ENCODE assay signal across 36 mouse cellular contexts in the genomic region with DNA sequence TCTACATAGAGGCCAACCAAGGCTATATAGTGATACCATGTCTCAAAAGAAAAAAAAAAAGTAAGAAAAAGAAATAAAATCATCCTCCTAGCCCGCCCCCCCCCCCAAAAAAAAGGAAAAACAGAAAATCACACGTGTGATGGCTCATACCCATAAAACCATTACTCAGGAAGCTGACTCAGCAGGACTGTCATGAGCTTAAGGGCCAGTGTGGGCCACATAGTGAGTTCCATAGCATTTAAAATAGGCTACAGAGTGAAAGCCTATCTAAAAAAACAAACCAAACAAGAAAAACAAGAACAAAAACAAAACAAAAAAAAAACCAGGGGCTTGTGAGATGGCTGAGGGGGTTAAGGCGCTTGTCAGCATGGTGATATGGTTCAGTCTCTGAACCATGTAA. TPM values are rescaled to one million over a fixed set of nuclear protein-coding genes. Genes with fewer than 3 reads are reported as not detected.
"Had no signal": no experiment of that assay in that cellular context is flagged by ENCODE, and none has a peak within 500 bp of the region (broad histone marks: within the 10 kb centered on the region; RNA-seq: fewer than 3 reads in every experiment).

No protein-coding gene starts in this region.

- H3K27me3 ChIP-seq: hindbrain, embryonic 15.5 days; limb, embryonic 12.5 days; liver, embryonic 13.5 days had no signal

- H3K4me2 ChIP-seq: heart, embryonic 11.5 days; heart, embryonic 13.5 days; heart, embryonic 15.5 days; hindbrain, embryonic 13.5 days; hindbrain, embryonic 15.5 days; limb, embryonic 12.5 days; liver, embryonic 11.5 days; liver, embryonic 13.5 days; liver, embryonic 15.5 days had no signal

- H3K36me3 ChIP-seq: heart, embryonic 15.5 days; hindbrain, embryonic 15.5 days; limb, embryonic 12.5 days; liver, embryonic 13.5 days; liver, embryonic 15.5 days had no signal

- H3K4me3 ChIP-seq: heart, adult 2 months; heart, embryonic 13.5 days; heart, embryonic 15.5 days; hindbrain, embryonic 13.5 days; hindbrain, embryonic 15.5 days; layer of hippocampus, adult 2 months; left cerebral cortex, adult 2 months; limb, embryonic 10.5 days; limb, embryonic 12.5 days; liver, embryonic 13.5 days; liver, embryonic 15.5 days had no signal

- H3K9ac ChIP-seq: heart, embryonic 13.5 days; heart, embryonic 15.5 days; hindbrain, embryonic 13.5 days; hindbrain, embryonic 15.5 days; limb, embryonic 12.5 days; liver, embryonic 13.5 days; liver, embryonic 15.5 days had no signal

- H3K27ac ChIP-seq: heart, adult 2 months; heart, embryonic 13.5 days; heart, embryonic 15.5 days; hindbrain, embryonic 13.5 days; hindbrain, embryonic 15.5 days; hindbrain, postnatal 0 days; layer of hippocampus, adult 2 months; left cerebral cortex, adult 2 months; limb, embryonic 10.5 days; limb, embryonic 12.5 days; liver, embryonic 13.5 days; liver, embryonic 15.5 days had no signal

- ATAC-seq: hindbrain, postnatal 0 days; intestine, postnatal 0 days had no signal

- DNase-seq: gastrocnemius, postnatal 14 days; gastrocnemius, postnatal 36 days; heart, adult 11 months; heart, adult 2 months; heart, postnatal 36 days; kidney, adult 18-20 months; kidney, adult 8-10 months; kidney, postnatal 10 days; kidney, postnatal 25 days; kidney, postnatal 4 days; liver; liver, embryonic 13.5 days had no signal

- H3K9me3 ChIP-seq: heart, embryonic 13.5 days; heart, embryonic 15.5 days; hindbrain, embryonic 13.5 days; hindbrain, embryonic 15.5 days; limb, embryonic 10.5 days; limb, embryonic 12.5 days; liver, embryonic 13.5 days; liver, embryonic 15.5 days had no signal

RNA-seq across cellular contexts. Expression of gene 6430531B16Rik, which starts 2.2 kb away (rescaled TPM):
- total RNA-seq: gastrocnemius, adult 8-10 months; gastrocnemius, postnatal 14 days; gastrocnemius, postnatal 36 days; heart, adult 2 months; heart, postnatal 14 days; heart, postnatal 36 days had no signal
- polyA plus RNA-seq: heart, embryonic 15.5 days; intestine, embryonic 14.5 days; liver, embryonic 11.5 days; liver, embryonic 13.5 days; liver, embryonic 15.5 days had no signal

RNA-seq across cellular contexts. Expression of gene Utf1, which starts 37.2 kb away (rescaled TPM):
- total RNA-seq: gastrocnemius, adult 8-10 months; gastrocnemius, postnatal 14 days; gastrocnemius, postnatal 36 days; heart, adult 2 months; heart, postnatal 14 days; heart, postnatal 36 days; hematopoietic stem cell, adult 5-6 weeks; hindbrain, postnatal 0 days; layer of hippocampus, adult 2 months; layer of hippocampus, postnatal 10 days; layer of hippocampus, postnatal 25 days; left cerebral cortex, adult 2 months; left cerebral cortex, postnatal 14 days; left cerebral cortex, postnatal 36 days had no signal
- polyA plus RNA-seq: gonadal fat pad, adult 2 months; heart, adult 2 months; heart, embryonic 11.5 days; heart, embryonic 13.5 days; heart, embryonic 15.5 days; heart, postnatal 0 days; hindbrain, embryonic 11.5 days; hindbrain, embryonic 13.5 days; hindbrain, embryonic 15.5 days; hindbrain, postnatal 0 days; intestine, embryonic 14.5 days; intestine, postnatal 0 days; liver, embryonic 11.5 days; liver, embryonic 13.5 days; liver, embryonic 15.5 days had no signal
